Mouse (Mus musculus) embryonic facial prominence, embryonic 14.5 days (tissue): ENCODE data around the gene Erg. TPM values are rescaled to one million over a fixed set of nuclear protein-coding genes. Genes with fewer than 3 reads are reported as not detected.

Source experiments
- ATAC-seq: fragments of 200-750 bp; cut with Nextera tagmentation; 2 replicates; pipeline ENCODE4 v1.8.0; 2017; ENCODE audit warnings: low read depth, moderate number of reproducible peaks, moderate TSS enrichment
- DNase-seq: peaks from one replicate; pipeline ENCODE4 v3.0.0-alpha.2; 2015; ENCODE audit warnings: low spot score
- H3K27ac ChIP-seq: fragments of 300-500 bp; sonication (generic); replicated peaks from 2 replicates; pipeline ENCODE4 v1.5.1; 2014; ENCODE audit warnings: low read depth, mild to moderate bottlenecking, low read length, moderate library complexity
- H3K27me3 ChIP-seq: fragments of 300-500 bp; sonication (generic); replicated peaks from 2 replicates; pipeline ENCODE4 v1.6.1; 2014; ENCODE audit warnings: low read length; ENCODE audit not compliant: control insufficient read depth, insufficient read depth
- H3K36me3 ChIP-seq: fragments of 300-500 bp; sonication (generic); 2 replicates; pipeline ENCODE4 v1.6.1; 2014; ENCODE audit warnings: low read length, mixed read lengths; ENCODE audit not compliant: control insufficient read depth, insufficient read depth
- H3K4me1 ChIP-seq: fragments of 300-500 bp; sonication (generic); 2 replicates; pipeline ENCODE4 v1.6.1; 2014; ENCODE audit warnings: antibody characterized with exemption, low read length; ENCODE audit not compliant: control insufficient read depth, insufficient read depth
- H3K4me2 ChIP-seq: fragments of 300-500 bp; sonication (generic); 2 replicates; pipeline ENCODE4 v1.6.1; 2014; ENCODE audit warnings: low read depth, mild to moderate bottlenecking, low read length, moderate library complexity, mixed read lengths
- H3K4me3 ChIP-seq: fragments of 300-500 bp; sonication (generic); 2 replicates; pipeline ENCODE4 v1.5.1; 2014; ENCODE audit warnings: low read depth, mild to moderate bottlenecking, low read length
- H3K9ac ChIP-seq: fragments of 300-500 bp; sonication (generic); 2 replicates; pipeline ENCODE4 v1.6.1; 2014; ENCODE audit warnings: low read depth, mild to moderate bottlenecking, low read length, moderate library complexity, mixed read lengths
- H3K9me3 ChIP-seq: fragments of 300-500 bp; sonication (generic); 2 replicates; pipeline ENCODE4 v1.6.1; 2016; ENCODE audit warnings: low read length; ENCODE audit not compliant: control insufficient read depth
- WGBS: fragments of 180-500 bp; shearing (Covaris S2); extraction: QIAGEN DNeasy Blood & Tissue Kit; methylation state at CpG from one replicate; pipeline ENCODE4 v1.1.7; 2014; 5-methylcytosine and 5-hydroxymethylcytosine counted together
- polyA plus RNA-seq: library from polyadenylated mRNA; unstranded; fragments of >200 nt; fragmentation: Nextera tagmentation; extraction: Ambion mirVana; gene quantifications from 2 replicates; pipeline ENCODE4 v1.2.1, GENCODE M21; 2014

Erg gene
- 8.4 and 9.1 TPM in 2 replicates for polyA plus RNA-seq

DNA sequence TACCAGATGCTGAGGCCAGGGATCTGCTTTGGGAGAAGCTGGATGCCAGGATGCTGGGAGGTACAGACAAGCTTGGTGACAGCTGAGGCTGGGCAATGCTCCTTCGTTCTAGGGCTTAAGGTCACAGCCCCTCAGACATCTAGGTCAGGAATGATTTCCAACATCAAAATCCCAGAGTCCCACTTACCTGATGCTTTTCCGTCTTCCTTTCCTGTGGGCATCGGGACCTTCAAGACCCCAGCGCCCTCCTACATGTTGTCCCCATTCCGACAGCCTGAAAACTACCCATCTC, at the start of gene Erg:
Gene Erg (minus strand): TSS at position 283 of the 292 bp plus-strand sequence.
- Histone ChIP-seq H3K9me3 (no peaks in the 10 kb centered on the region), H3K4me1 (peaks cover 2% of the 10 kb centered on the region; the same call in 1 of the 2 replicates), H3K4me2 (peak within 1 kb of the TSS; percentile 82), H3K9ac (peak within 1 kb of the TSS; percentile 72), H3K36me3 (no peaks in the 10 kb centered on the region), H3K27me3 (peaks cover 36% of the 10 kb centered on the region), H3K4me3 (peak within 1 kb of the TSS; percentile 50), H3K27ac (peak within 1 kb of the TSS; percentile 84)
- ATAC-seq (no peak), DNase-seq (no peak)
- WGBS, result 2% methylated on average over 5 of the region's 5 CpGs

- 73% methylated on average over 10 of the region's 10 CpGs for WGBS
Observed at GRCm38 (mm10) chr16:95631816-95632215, 45.4 kb upstream of the Erg start.

GRCm38 (mm10) chr16:95623876-95624770, 37.7 kb upstream of the Erg start:
- H3K36me3 ChIP-seq, result no peaks in the 10 kb centered on the region
- ATAC-seq, result no peak
- H3K27me3 ChIP-seq, result no peaks in the 10 kb centered on the region
- DNase-seq, result no peak
- H3K4me3 ChIP-seq, result no peak overlapping the region
- no peaks in the 10 kb centered on the region for H3K9me3 ChIP-seq
- H3K9ac ChIP-seq, result no peak overlapping the region
- 57% methylated on average over 7 of the region's 7 CpGs for WGBS
- H3K27ac ChIP-seq, result no peak overlapping the region
- H3K4me1 ChIP-seq, result peaks cover 9% of the 10 kb centered on the region
- H3K4me2 ChIP-seq, result no peak overlapping the region

More at GRCm38 (mm10) chr16:95631816-95632215, 45.4 kb upstream of the Erg start:
- DNase-seq, result no peak
- Histone ChIP-seq H3K9ac (no peak overlapping the region), H3K4me3 (no peak overlapping the region), H3K27ac (no peak overlapping the region), H3K9me3 (no peaks in the 10 kb centered on the region), H3K27me3 (no peaks in the 10 kb centered on the region), H3K4me1 (no peaks in the 10 kb centered on the region), H3K36me3 (no peaks in the 10 kb centered on the region), H3K4me2 (no peak overlapping the region)
- ATAC-seq, result no peak

GRCm38 (mm10) chr16:95623056-95623455, 36.7 kb upstream of the Erg start:
- peaks cover 16% of the 10 kb centered on the region for H3K4me1 ChIP-seq
- ATAC-seq, result no peak
- H3K4me3 ChIP-seq, result no peak overlapping the region
- H3K36me3 ChIP-seq, result no peaks in the 10 kb centered on the region
- DNase-seq, result no peak
- WGBS, result 86% methylated on average over 4 of the region's 4 CpGs
- H3K4me2 ChIP-seq, result no peak overlapping the region
- H3K27ac ChIP-seq, result no peak overlapping the region
- H3K9me3 ChIP-seq, result no peaks in the 10 kb centered on the region
- H3K9ac ChIP-seq, result no peak overlapping the region
- no peaks in the 10 kb centered on the region for H3K27me3 ChIP-seq

- H3K36me3 ChIP-seq, result no peaks in the 10 kb centered on the region
- no peaks in the 10 kb centered on the region for H3K9me3 ChIP-seq
- H3K4me1 ChIP-seq, result peaks cover 16% of the 10 kb centered on the region
- H3K27ac ChIP-seq, result no peak overlapping the region
- H3K9ac ChIP-seq, result no peak overlapping the region
- WGBS, result 55% methylated on average over 4 of the region's 4 CpGs
- no peak for DNase-seq
- H3K27me3 ChIP-seq, result no peaks in the 10 kb centered on the region
- no peak overlapping the region for H3K4me2 ChIP-seq
- no peak overlapping the region for H3K4me3 ChIP-seq
- no peak for ATAC-seq
Observed at GRCm38 (mm10) chr16:95619859-95620325, 33.5 kb upstream of the Erg start.

- Histone ChIP-seq H3K27ac (no peak overlapping the region), H3K9me3 (no peaks in the 10 kb centered on the region), H3K36me3 (no peaks in the 10 kb centered on the region), H3K4me2 (peak overlapping the region; percentile 20; the same call in 1 of the 2 replicates), H3K4me3 (no peak overlapping the region), H3K27me3 (no peaks in the 10 kb centered on the region), H3K4me1 (peaks cover 16% of the 10 kb centered on the region), H3K9ac (no peak overlapping the region)
- ATAC-seq (no peak), DNase-seq (no peak)
- 50% methylated on average over 15 of the region's 15 CpGs for WGBS
Observed at GRCm38 (mm10) chr16:95618206-95618605, 31.8 kb upstream of the Erg start.

DNA sequence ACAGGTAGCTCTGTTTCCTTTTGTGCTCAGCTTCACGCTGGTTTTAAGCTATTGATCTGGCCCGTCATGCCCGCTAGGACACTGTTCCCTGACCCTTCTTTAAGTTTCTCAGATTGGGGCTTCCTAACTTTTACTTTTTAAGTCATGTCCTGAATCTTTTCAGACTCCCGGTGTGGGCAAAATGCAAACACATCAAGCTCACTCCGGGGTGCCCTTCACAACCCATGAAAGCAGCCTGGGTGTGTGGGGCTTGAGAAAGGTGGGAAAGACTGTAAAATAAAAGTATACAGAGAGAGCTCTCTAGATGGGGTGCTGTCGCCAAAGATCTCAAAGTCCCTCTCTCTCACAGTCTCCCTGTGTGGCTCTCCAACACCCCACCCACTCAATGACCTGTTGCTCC, 31.3 kb upstream of the Erg start:
- Histone ChIP-seq H3K9me3 (no peaks in the 10 kb centered on the region), H3K4me3 (no peak overlapping the region), H3K4me1 (peaks cover 16% of the 10 kb centered on the region), H3K4me2 (peak overlapping the region; percentile 20; the same call in 1 of the 2 replicates), H3K9ac (no peak overlapping the region), H3K27ac (no peak overlapping the region), H3K36me3 (no peaks in the 10 kb centered on the region), H3K27me3 (no peaks in the 10 kb centered on the region)
- DNase-seq (no peak), ATAC-seq (no peak)
- WGBS, result 55% methylated on average over 6 of the region's 6 CpGs

DNA sequence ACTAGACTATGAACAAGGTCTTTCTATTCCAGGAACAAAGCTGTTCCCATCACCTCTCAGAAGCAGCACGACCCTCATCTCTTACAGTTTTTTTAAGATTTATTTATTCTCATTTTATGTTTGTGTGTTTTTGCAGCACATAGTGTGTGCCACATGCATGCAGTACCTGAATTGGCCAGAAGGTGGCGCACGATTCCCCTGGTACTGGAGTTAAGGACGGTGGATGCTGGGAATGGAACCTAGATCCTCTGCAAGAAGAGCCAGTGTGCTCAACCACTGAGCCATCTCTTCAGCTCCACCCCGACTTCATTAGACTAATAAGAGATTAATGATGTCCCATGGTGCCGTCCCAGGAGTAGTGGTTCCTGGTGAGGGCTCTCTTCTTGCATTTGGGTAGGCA, 29.2 kb upstream of the Erg start:
- Histone ChIP-seq H3K27me3 (no peaks in the 10 kb centered on the region), H3K36me3 (no peaks in the 10 kb centered on the region), H3K4me3 (no peak overlapping the region), H3K9ac (no peak overlapping the region), H3K4me2 (no peak overlapping the region), H3K9me3 (no peaks in the 10 kb centered on the region), H3K4me1 (peaks cover 12% of the 10 kb centered on the region), H3K27ac (no peak overlapping the region)
- DNase-seq, result no peak
- WGBS, result 40% methylated on average over 6 of the region's 6 CpGs
- no peak for ATAC-seq

- H3K27me3 ChIP-seq, result no peaks in the 10 kb centered on the region
- no peak overlapping the region for H3K4me2 ChIP-seq
- peaks cover 11% of the 10 kb centered on the region for H3K4me1 ChIP-seq
- no peak overlapping the region for H3K9ac ChIP-seq
- H3K4me3 ChIP-seq, result no peak overlapping the region
- H3K36me3 ChIP-seq, result no peaks in the 10 kb centered on the region
- H3K9me3 ChIP-seq, result no peaks in the 10 kb centered on the region
- ATAC-seq (no peak), DNase-seq (no peak)
- no peak overlapping the region for H3K27ac ChIP-seq
- WGBS, result 100% methylated on average over 2 of the region's 2 CpGs
Observed at GRCm38 (mm10) chr16:95614482-95614881, 28.1 kb upstream of the Erg start.
